Mouse (Mus musculus): Measurements from ENCODE around the gene Mindy3. TPM values are rescaled to one million over a fixed set of nuclear protein-coding genes. Genes with fewer than 3 reads are reported as not detected.

Gene Mindy3
- polyA plus RNA-seq, 2 experiments, result 13.9 to 15.2 TPM

GRCm38 (mm10) chr2:12380233-12380632 lies 39.0 kb downstream of the Mindy3 start:
- peaks cover 5% of the 10 kb centered on the region; the same call in 1 of the 2 replicates for H3K36me3 ChIP-seq (replicated peaks; ENCODE audit: control insufficient read depth, insufficient read depth, low read depth)
- no peaks in the 10 kb centered on the region for H3K27me3 ChIP-seq (ENCODE audit: control insufficient read depth, insufficient read depth, low read length)
- H3K4me1 ChIP-seq (replicated peaks; ENCODE audit: control insufficient read depth in 2 of 2, insufficient read depth in 2 of 2, low read length in 1 of 2), result peaks cover 9 to 12% of the 10 kb centered on the region in 2 experiments
- TF ChIP-seq EP300 (IDR thresholded peaks at IDR 0.05; ENCODE audit: low read depth) (no peak), CTCF (IDR thresholded peaks at IDR 0.05; ENCODE audit: low read depth) (no peak)
- no peak overlapping the region for H3K4me2 ChIP-seq (ENCODE audit: low read depth)
- no peak for DNase-seq (ENCODE audit: low read depth in 3 of 3, low spot score in 3 of 3)
- no peak overlapping the region for H3K9ac ChIP-seq (replicated peaks)
- ATAC-seq (ENCODE audit: insufficient read depth), result no peak
- 64% methylated on average over 2 of the region's 2 CpGs for WGBS (ENCODE audit: insufficient replicate concordance)
- H3K4me3 ChIP-seq (ENCODE audit: insufficient read depth in 1 of 2, low read depth in 2 of 2, low read length in 2 of 2), result no peak overlapping the region
- H3K9me3 ChIP-seq (ENCODE audit: control insufficient read depth, low read length), result no peaks in the 10 kb centered on the region
- no peak overlapping the region for H3K27ac ChIP-seq

GRCm38 (mm10) chr2:12378591-12378990 lies 40.7 kb downstream of the Mindy3 start:
- peak overlapping the region; percentile 3; the same call in 1 of the 2 replicates for H3K27ac ChIP-seq
- no peaks in the 10 kb centered on the region for H3K27me3 ChIP-seq (ENCODE audit: control insufficient read depth, insufficient read depth, low read length)
- WGBS (ENCODE audit: insufficient replicate concordance), result 25% methylated on average over 5 of the region's 5 CpGs
- H3K9me3 ChIP-seq (ENCODE audit: control insufficient read depth, low read length), result no peaks in the 10 kb centered on the region
- H3K4me2 ChIP-seq (ENCODE audit: low read depth), result peak overlapping the region; percentile 15; the same call in 1 of the 2 replicates
- ATAC-seq (ENCODE audit: insufficient read depth) (peak; percentile 62; the same call in 1 of the 2 replicates), DNase-seq (ENCODE audit: low read depth in 3 of 3, low spot score in 3 of 3) (peak in 2 of 3 experiments; percentile 20 to 30)
- H3K36me3 ChIP-seq (replicated peaks; ENCODE audit: control insufficient read depth, insufficient read depth, low read depth), result peaks cover 5% of the 10 kb centered on the region; the same call in 1 of the 2 replicates
- no peak overlapping the region for H3K4me3 ChIP-seq (ENCODE audit: insufficient read depth in 1 of 2, low read depth in 2 of 2, low read length in 2 of 2)
- H3K4me1 ChIP-seq (replicated peaks; ENCODE audit: control insufficient read depth in 2 of 2, insufficient read depth in 2 of 2, low read length in 1 of 2), result peaks cover 16 to 22% of the 10 kb centered on the region in 2 experiments
- TF ChIP-seq CTCF (IDR thresholded peaks at IDR 0.05; ENCODE audit: low read depth) (no peak), EP300 (IDR thresholded peaks at IDR 0.05; ENCODE audit: low read depth) (peak; percentile 26; the same call in 1 of the 2 replicates)
- no peak overlapping the region for H3K9ac ChIP-seq (replicated peaks)

GRCm38 (mm10) chr2:12377024-12377423 lies 42.2 kb downstream of the Mindy3 start:
- WGBS (ENCODE audit: insufficient replicate concordance), result 86% methylated on average over 1 of the region's 1 CpGs
- Histone ChIP-seq H3K27me3 (ENCODE audit: control insufficient read depth, insufficient read depth, low read length) (no peaks in the 10 kb centered on the region), H3K9ac (replicated peaks) (no peak overlapping the region), H3K9me3 (ENCODE audit: control insufficient read depth, low read length) (no peaks in the 10 kb centered on the region), H3K4me3 (ENCODE audit: insufficient read depth in 1 of 2, low read depth in 2 of 2, low read length in 2 of 2) (no peak overlapping the region), H3K27ac (no peak overlapping the region), H3K36me3 (replicated peaks; ENCODE audit: control insufficient read depth, insufficient read depth, low read depth) (peaks cover 5% of the 10 kb centered on the region; the same call in 1 of the 2 replicates), H3K4me2 (ENCODE audit: low read depth) (no peak overlapping the region), H3K4me1 (replicated peaks; ENCODE audit: control insufficient read depth in 2 of 2, insufficient read depth in 2 of 2, low read length in 1 of 2) (peaks cover 24 to 30% of the 10 kb centered on the region in 2 experiments)
- DNase-seq (ENCODE audit: low read depth in 3 of 3, low spot score in 3 of 3), result no peak
- no peak for TF ChIP-seq EP300 (IDR thresholded peaks at IDR 0.05; ENCODE audit: low read depth)
- TF ChIP-seq CTCF (IDR thresholded peaks at IDR 0.05; ENCODE audit: low read depth), result no peak
- ATAC-seq (ENCODE audit: insufficient read depth), result no peak

- no peak overlapping the region for H3K4me3 ChIP-seq (ENCODE audit: insufficient read depth in 1 of 2, low read depth in 2 of 2, low read length in 2 of 2)
- H3K9ac ChIP-seq (replicated peaks), result no peak overlapping the region; the same call in 1 of the 2 replicates
- peaks cover 37 to 43% of the 10 kb centered on the region in 2 experiments for H3K4me1 ChIP-seq (replicated peaks; ENCODE audit: control insufficient read depth in 2 of 2, insufficient read depth in 2 of 2, low read length in 1 of 2)
- peak; percentile 96 for TF ChIP-seq EP300 (IDR thresholded peaks at IDR 0.05; ENCODE audit: low read depth)
- no peak for TF ChIP-seq CTCF (IDR thresholded peaks at IDR 0.05; ENCODE audit: low read depth)
- H3K9me3 ChIP-seq (ENCODE audit: control insufficient read depth, low read length), result no peaks in the 10 kb centered on the region
- peak; percentile 90 for ATAC-seq (ENCODE audit: insufficient read depth)
- 13% methylated on average over 2 of the region's 2 CpGs for WGBS (ENCODE audit: insufficient replicate concordance)
- H3K36me3 ChIP-seq (replicated peaks; ENCODE audit: control insufficient read depth, insufficient read depth, low read depth), result no peaks in the 10 kb centered on the region
- H3K4me2 ChIP-seq (ENCODE audit: low read depth), result peak overlapping the region; percentile 39
- H3K27me3 ChIP-seq (ENCODE audit: control insufficient read depth, insufficient read depth, low read length), result no peaks in the 10 kb centered on the region
- peak; percentile 71 to 76 (median 72) for DNase-seq (ENCODE audit: low read depth in 3 of 3, low spot score in 3 of 3)
- H3K27ac ChIP-seq, result peak overlapping the region; percentile 46
Measured at GRCm38 (mm10) chr2:12372883-12373282, 46.4 kb downstream of the Mindy3 start.

- 90% methylated on average over 4 of the region's 4 CpGs for WGBS (ENCODE audit: insufficient replicate concordance)
- DNase-seq (ENCODE audit: low read depth in 3 of 3, low spot score in 3 of 3) (no peak), ATAC-seq (ENCODE audit: insufficient read depth) (no peak)
- Histone ChIP-seq H3K27ac (peak overlapping the region; percentile 10; the same call in 1 of the 2 replicates), H3K4me1 (replicated peaks; ENCODE audit: control insufficient read depth in 2 of 2, insufficient read depth in 2 of 2, low read length in 1 of 2) (peaks cover 47 to 53% of the 10 kb centered on the region in 2 experiments), H3K9me3 (ENCODE audit: control insufficient read depth, low read length) (no peaks in the 10 kb centered on the region), H3K36me3 (replicated peaks; ENCODE audit: control insufficient read depth, insufficient read depth, low read depth) (no peaks in the 10 kb centered on the region), H3K4me3 (ENCODE audit: insufficient read depth in 1 of 2, low read depth in 2 of 2, low read length in 2 of 2) (no peak overlapping the region), H3K9ac (replicated peaks) (no peak overlapping the region), H3K27me3 (ENCODE audit: control insufficient read depth, insufficient read depth, low read length) (no peaks in the 10 kb centered on the region), H3K4me2 (ENCODE audit: low read depth) (no peak overlapping the region)
- TF ChIP-seq EP300 (IDR thresholded peaks at IDR 0.05; ENCODE audit: low read depth) (no peak), CTCF (IDR thresholded peaks at IDR 0.05; ENCODE audit: low read depth) (no peak)
Measured at GRCm38 (mm10) chr2:12371401-12371800, 47.9 kb downstream of the Mindy3 start.

Measured in liver, embryonic 14.5 days (tissue).